Mouse (Mus musculus) neural tube, embryonic 14.5 days (tissue): Measurements from ENCODE around the gene Lin7a. TPM values are rescaled to one million over a fixed set of nuclear protein-coding genes. Genes with fewer than 3 reads are reported as not detected.
A peak's percentile ranks its signal among the peaks of the same experiment; 100 is the strongest.

Experiments used
- ATAC-seq: fragments of 200-750 bp; cut with Nextera tagmentation; 2 replicates; pipeline ENCODE4 v1.8.0; 2017; ENCODE audit warnings: low read depth, mild to moderate bottlenecking, moderate TSS enrichment, moderate library complexity
- H3K27ac ChIP-seq: fragments of 300-500 bp; sonication (generic); 2 replicates; pipeline ENCODE4 v1.5.1; 2014; ENCODE audit warnings: low read depth, mild to moderate bottlenecking, control low read depth, low read length, moderate library complexity, mixed read lengths
- H3K27me3 ChIP-seq: fragments of 300-500 bp; sonication (generic); 2 replicates; pipeline ENCODE4 v1.6.1; 2014; ENCODE audit warnings: low read length; ENCODE audit not compliant: control insufficient read depth, insufficient read depth
- H3K36me3 ChIP-seq: fragments of 300-500 bp; sonication (generic); 2 replicates; pipeline ENCODE4 v1.6.1; 2014; ENCODE audit warnings: low read length, mixed read lengths; ENCODE audit not compliant: control insufficient read depth, insufficient read depth
- H3K4me1 ChIP-seq: fragments of 300-500 bp; sonication (generic); 2 replicates; pipeline ENCODE4 v1.6.1; 2014; ENCODE audit warnings: low read length; ENCODE audit not compliant: control insufficient read depth, insufficient read depth
- H3K4me2 ChIP-seq: fragments of 300-500 bp; sonication (generic); 2 replicates; pipeline ENCODE4 v1.6.1; 2014; ENCODE audit warnings: mild to moderate bottlenecking, low read depth, low read length, control low read depth
- H3K4me3 ChIP-seq: fragments of 300-500 bp; sonication (generic); 2 replicates; pipeline ENCODE4 v1.5.1; 2014; ENCODE audit warnings: low read depth, low read length, control low read depth, mixed read lengths
- H3K9ac ChIP-seq: fragments of 300-500 bp; sonication (generic); replicated peaks from 2 replicates; pipeline ENCODE4 v1.6.1; 2014; ENCODE audit warnings: low read depth, mild to moderate bottlenecking, control low read depth, low read length, mixed read lengths
- H3K9me3 ChIP-seq: fragments of 300-500 bp; sonication (generic); 2 replicates; pipeline ENCODE4 v1.6.1; 2016; ENCODE audit warnings: low read length; ENCODE audit not compliant: control insufficient read depth
- WGBS: fragments of 180-500 bp; shearing (Covaris S2); extraction: QIAGEN DNeasy Blood & Tissue Kit; methylation state at CpG from one replicate; pipeline ENCODE4 v1.1.7; 2014; 5-methylcytosine and 5-hydroxymethylcytosine counted together
- polyA plus RNA-seq: library from polyadenylated mRNA; unstranded; fragments of >200 nt; fragmentation: Nextera tagmentation; extraction: Ambion mirVana; gene quantifications from 2 replicates; pipeline ENCODE4 v1.2.1, GENCODE M21; 2014

The Lin7a gene
- polyA plus RNA-seq, 1 experiment from 2014 or later, result 52.4 TPM

DNA sequence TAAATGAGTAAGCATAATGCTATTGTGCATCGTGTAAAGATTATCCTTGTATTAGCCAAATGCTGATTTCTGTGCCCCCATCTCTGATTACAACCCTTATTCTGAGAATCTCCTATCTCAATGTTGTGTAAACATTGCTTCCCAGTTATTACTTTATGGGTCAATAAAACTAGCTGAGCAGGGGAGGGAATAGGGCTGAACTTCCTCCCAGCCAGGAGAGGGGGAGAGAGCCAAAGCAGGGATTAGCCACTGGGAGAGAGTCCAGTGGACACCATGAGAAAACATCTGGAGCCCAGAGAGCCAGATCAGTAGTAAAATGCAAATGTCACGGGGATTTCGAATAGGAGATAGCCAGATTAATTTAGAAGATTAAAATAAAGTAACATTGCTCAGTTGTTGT is 82.0 kb downstream of the Lin7a start:
- no peaks in the 10 kb centered on the region for H3K36me3 ChIP-seq
- no peaks in the 10 kb centered on the region; the same call in 1 of the 2 replicates for H3K9me3 ChIP-seq
- no peak overlapping the region for H3K4me2 ChIP-seq
- 93% methylated on average over 3 of the region's 3 CpGs for WGBS
- no peak overlapping the region for H3K4me3 ChIP-seq
- H3K27me3 ChIP-seq, result no peaks in the 10 kb centered on the region
- no peak for ATAC-seq
- no peak overlapping the region for H3K9ac ChIP-seq
- H3K27ac ChIP-seq, result no peak overlapping the region
- no peaks in the 10 kb centered on the region for H3K4me1 ChIP-seq

DNA sequence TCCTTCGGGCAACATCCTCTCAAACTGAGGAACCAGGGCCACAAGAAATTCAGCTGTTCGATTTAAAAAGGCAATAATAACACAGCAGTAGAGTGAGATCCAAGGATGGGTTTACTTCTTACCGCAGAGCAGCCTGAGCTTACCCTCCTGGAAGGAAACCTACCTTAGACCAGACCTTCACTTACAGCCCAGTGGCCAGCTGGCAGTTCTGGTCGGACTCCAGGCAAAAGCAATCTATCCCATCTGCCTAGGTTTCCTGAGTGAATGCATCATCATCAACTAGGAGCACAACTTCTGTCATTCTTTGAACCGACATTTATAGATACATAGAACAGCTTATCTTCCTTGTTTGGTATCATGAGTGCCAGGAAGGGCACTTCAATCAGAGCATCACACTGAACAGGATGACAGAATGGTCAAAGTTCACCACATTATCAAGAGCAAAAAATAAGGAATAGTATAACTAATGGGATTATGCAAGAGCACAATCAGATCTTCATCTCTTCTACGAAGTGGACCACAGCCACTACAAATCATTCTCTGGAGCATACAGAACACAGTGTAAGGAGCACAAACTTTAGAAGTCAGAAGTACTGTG is 87.1 kb downstream of the Lin7a start:
- Histone ChIP-seq H3K27me3 (no peaks in the 10 kb centered on the region), H3K9ac (no peak overlapping the region), H3K27ac (no peak overlapping the region), H3K36me3 (no peaks in the 10 kb centered on the region), H3K4me3 (no peak overlapping the region), H3K4me2 (no peak overlapping the region), H3K4me1 (no peaks in the 10 kb centered on the region), H3K9me3 (no peaks in the 10 kb centered on the region; the same call in 1 of the 2 replicates)
- WGBS, result 93% methylated on average over 6 of the region's 6 CpGs
- ATAC-seq, result no peak

DNA sequence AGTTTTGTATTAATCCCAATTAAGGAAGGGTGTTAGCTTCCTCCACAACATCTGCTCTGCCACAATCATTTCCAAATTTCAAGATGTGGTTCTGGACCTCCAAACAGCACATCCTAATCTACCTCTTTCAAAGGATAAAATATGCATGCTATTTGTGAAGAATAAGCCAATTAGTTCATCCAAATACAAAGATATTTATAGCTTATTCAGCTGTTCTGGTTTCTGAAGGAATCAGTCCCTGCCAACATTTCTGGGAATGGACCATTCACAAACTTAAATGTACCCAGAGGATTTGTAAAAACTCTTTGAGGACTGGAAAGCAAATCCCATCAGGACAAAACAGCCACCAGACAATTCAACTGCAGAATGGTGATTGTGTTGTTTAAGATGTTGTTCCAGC is 87.8 kb downstream of the Lin7a start:
- no peaks in the 10 kb centered on the region; the same call in 1 of the 2 replicates for H3K9me3 ChIP-seq
- no peak overlapping the region for H3K4me3 ChIP-seq
- ATAC-seq, result no peak
- H3K4me2 ChIP-seq, result no peak overlapping the region
- no peaks in the 10 kb centered on the region for H3K4me1 ChIP-seq
- no peak overlapping the region for H3K27ac ChIP-seq
- H3K36me3 ChIP-seq, result no peaks in the 10 kb centered on the region
- no peaks in the 10 kb centered on the region for H3K27me3 ChIP-seq
- H3K9ac ChIP-seq, result no peak overlapping the region

DNA sequence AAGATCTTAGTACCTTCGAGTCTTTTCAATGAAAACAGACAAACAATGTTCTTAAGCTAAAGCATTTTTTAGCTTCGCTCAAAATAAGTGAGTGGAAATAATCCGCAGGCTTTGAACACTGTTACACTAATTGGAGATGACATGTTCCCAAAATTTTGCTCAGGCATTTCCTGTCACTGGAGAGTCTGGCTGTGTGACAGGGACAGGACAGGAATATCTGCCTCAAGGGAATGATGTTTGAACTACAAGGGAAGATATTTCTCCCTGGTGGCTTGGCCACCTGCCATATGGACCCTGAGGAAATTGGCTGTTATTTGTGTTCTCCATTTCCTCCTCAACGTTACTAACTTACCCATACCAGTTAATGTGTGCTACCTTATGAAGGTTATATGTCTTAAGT is 90.1 kb downstream of the Lin7a start:
- H3K36me3 ChIP-seq, result no peaks in the 10 kb centered on the region
- H3K9ac ChIP-seq, result no peak overlapping the region
- H3K4me2 ChIP-seq, result no peak overlapping the region
- WGBS, result 68% methylated on average over 4 of the region's 4 CpGs
- H3K27ac ChIP-seq, result no peak overlapping the region
- no peaks in the 10 kb centered on the region for H3K27me3 ChIP-seq
- H3K4me1 ChIP-seq, result no peaks in the 10 kb centered on the region
- H3K9me3 ChIP-seq, result no peaks in the 10 kb centered on the region; the same call in 1 of the 2 replicates
- ATAC-seq, result peak; percentile 28; the same call in 1 of the 2 replicates
- H3K4me3 ChIP-seq, result no peak overlapping the region

DNA sequence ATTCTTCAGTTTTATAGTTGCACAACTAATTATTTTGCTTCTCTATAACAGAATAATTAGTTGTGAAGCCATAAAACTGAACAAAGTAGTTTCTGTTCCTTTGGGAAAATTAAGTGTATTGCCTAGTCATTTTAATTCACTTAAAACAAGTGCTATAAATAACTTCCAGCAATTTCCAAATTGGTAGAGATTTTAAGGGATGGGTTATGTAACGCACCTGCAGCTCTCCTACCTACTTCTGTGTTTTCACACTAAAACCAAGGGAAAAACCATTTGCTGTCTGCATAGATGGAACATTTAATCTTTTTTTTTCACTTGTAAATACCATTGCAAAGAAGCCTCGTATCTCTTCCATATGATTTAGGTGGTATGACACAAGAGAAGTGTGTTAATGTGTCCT is 90.5 kb downstream of the Lin7a start:
- no peak overlapping the region for H3K27ac ChIP-seq
- no peaks in the 10 kb centered on the region for H3K36me3 ChIP-seq
- H3K4me2 ChIP-seq, result no peak overlapping the region
- ATAC-seq, result no peak
- no peak overlapping the region for H3K4me3 ChIP-seq
- H3K4me1 ChIP-seq, result no peaks in the 10 kb centered on the region
- H3K9ac ChIP-seq, result no peak overlapping the region
- H3K27me3 ChIP-seq, result no peaks in the 10 kb centered on the region
- 68% methylated on average over 2 of the region's 2 CpGs for WGBS
- H3K9me3 ChIP-seq, result no peaks in the 10 kb centered on the region; the same call in 1 of the 2 replicates

DNA sequence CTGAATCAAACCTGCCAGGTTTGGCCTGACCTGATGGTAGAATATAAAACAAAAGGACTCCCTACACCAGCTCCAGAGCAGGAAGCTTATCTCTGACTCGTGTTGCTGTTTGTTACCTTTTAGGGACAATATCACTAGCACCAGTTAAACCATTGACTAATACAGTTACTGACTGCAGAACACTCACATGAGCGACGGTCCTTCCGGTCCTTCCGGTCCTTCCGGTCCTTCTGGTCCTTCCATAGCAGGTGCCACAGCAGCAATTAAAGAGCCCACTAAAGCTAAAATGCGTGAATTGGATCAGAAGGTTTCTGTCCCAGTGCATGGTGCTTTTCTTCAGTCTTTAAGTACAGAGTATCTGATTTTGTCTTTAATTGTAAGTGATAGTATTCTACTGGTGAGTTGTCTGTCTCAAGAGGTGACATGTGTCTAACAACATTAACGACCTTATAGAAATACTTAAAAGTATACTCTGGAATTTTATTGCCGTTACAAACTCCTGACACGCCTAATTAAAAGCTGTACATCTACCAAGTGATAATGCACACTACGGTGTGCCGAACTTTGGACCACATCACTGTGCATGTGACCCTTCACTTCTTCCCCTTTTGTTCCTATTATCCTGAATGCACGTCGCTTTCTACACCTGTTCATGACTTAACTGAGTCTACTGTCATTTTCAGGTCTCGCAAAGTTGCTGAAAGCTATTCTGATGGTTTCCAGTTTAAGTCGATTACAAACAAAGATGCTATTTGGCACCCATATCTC is 91.7 kb downstream of the Lin7a start:
- Histone ChIP-seq H3K27ac (no peak overlapping the region), H3K9me3 (no peaks in the 10 kb centered on the region), H3K27me3 (no peaks in the 10 kb centered on the region), H3K36me3 (no peaks in the 10 kb centered on the region), H3K4me3 (no peak overlapping the region), H3K4me2 (no peak overlapping the region), H3K4me1 (no peaks in the 10 kb centered on the region), H3K9ac (no peak overlapping the region)
- WGBS, result 93% methylated on average over 16 of the region's 16 CpGs
- no peak for ATAC-seq

DNA sequence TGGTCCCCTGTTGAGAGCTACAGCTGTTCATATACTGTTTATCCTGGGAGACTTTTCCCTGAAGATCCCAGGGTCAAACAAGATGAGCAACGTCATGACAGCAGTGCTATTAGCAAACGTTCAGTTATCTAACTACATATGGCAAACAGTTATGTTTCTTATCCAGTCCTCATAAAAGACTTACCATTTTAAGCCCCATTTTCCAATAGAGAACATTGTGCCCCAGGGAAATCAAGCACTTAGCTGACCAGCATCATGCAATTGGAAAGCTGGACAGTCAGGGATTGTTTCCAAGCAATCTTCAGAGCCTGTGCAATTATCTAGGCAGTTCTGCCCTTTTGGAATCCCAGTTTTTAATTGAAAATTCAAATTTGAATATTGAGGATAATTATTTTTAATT is 105.7 kb downstream of the Lin7a start:
- H3K36me3 ChIP-seq, result no peaks in the 10 kb centered on the region
- no peaks in the 10 kb centered on the region for H3K9me3 ChIP-seq
- no peak overlapping the region for H3K27ac ChIP-seq
- H3K4me3 ChIP-seq, result no peak overlapping the region
- H3K4me2 ChIP-seq, result no peak overlapping the region
- no peaks in the 10 kb centered on the region for H3K4me1 ChIP-seq
- no peaks in the 10 kb centered on the region for H3K27me3 ChIP-seq
- ATAC-seq, result no peak
- no peak overlapping the region for H3K9ac ChIP-seq
- WGBS, result 28% methylated on average over 2 of the region's 2 CpGs

DNA sequence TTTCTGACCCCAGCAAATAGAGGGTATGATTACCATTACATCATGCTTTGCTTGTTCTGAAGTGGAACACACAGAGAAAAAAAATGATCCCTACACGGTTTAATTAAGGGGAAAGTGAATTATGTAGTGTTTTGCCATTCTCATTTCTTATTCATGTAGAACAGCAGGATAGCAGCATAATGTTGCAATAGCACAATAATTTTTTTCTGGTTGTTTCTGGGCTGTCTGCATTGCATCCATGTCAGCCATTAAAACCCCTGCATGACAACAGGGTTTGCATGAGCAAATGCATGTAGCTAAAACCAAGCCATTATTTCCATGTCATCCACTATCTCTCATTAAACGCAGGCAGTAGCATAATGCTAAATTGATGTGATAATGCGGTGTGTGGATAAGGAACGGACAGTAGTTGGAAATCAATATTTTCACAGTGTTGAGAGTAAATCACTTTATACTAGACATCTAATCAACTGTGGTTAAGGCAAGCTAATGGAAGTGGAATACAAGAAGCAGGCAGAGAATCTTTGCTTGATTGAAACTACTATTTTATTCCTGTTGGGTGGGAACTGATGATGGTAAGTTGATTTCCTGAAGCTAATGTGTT is 109.8 kb downstream of the Lin7a start:
- Histone ChIP-seq H3K9ac (no peak overlapping the region), H3K36me3 (no peaks in the 10 kb centered on the region), H3K4me3 (no peak overlapping the region), H3K4me1 (no peaks in the 10 kb centered on the region), H3K4me2 (no peak overlapping the region), H3K9me3 (no peaks in the 10 kb centered on the region), H3K27ac (no peak overlapping the region), H3K27me3 (no peaks in the 10 kb centered on the region)
- 35% methylated on average over 4 of the region's 4 CpGs for WGBS
- peak; percentile 47 for ATAC-seq

DNA sequence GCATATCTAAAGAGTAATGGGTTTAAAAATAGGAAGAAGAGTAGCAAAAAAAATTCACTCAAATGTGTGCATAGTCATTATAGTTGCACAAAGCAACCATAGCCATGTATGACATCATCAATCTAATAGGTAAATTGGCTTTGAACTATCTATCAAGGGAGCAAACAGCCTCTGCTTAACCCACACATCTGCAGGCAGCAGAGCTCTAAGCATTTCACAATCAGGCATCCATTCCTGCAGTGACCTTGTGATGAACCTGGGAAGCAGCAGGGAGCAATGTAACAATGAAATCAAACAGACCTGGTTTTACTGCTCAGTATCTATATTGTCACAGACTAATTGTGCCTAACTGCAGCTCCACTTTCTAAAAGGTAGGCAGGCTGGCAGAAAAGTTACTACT is 112.3 kb downstream of the Lin7a start:
- Histone ChIP-seq H3K4me2 (no peak overlapping the region), H3K4me3 (no peak overlapping the region), H3K9me3 (no peaks in the 10 kb centered on the region), H3K27ac (no peak overlapping the region), H3K9ac (no peak overlapping the region), H3K4me1 (no peaks in the 10 kb centered on the region), H3K36me3 (no peaks in the 10 kb centered on the region), H3K27me3 (no peaks in the 10 kb centered on the region)
- peak; percentile 44; the same call in 1 of the 2 replicates for ATAC-seq
